Mouse (Mus musculus): Measurements from ENCODE around the gene Aass. TPM values are rescaled to one million over a fixed set of nuclear protein-coding genes. Genes with fewer than 3 reads are reported as not detected.

Gene Aass
- polyA plus RNA-seq, 1 experiment from 2014 or later, result 0.94 TPM

DNA sequence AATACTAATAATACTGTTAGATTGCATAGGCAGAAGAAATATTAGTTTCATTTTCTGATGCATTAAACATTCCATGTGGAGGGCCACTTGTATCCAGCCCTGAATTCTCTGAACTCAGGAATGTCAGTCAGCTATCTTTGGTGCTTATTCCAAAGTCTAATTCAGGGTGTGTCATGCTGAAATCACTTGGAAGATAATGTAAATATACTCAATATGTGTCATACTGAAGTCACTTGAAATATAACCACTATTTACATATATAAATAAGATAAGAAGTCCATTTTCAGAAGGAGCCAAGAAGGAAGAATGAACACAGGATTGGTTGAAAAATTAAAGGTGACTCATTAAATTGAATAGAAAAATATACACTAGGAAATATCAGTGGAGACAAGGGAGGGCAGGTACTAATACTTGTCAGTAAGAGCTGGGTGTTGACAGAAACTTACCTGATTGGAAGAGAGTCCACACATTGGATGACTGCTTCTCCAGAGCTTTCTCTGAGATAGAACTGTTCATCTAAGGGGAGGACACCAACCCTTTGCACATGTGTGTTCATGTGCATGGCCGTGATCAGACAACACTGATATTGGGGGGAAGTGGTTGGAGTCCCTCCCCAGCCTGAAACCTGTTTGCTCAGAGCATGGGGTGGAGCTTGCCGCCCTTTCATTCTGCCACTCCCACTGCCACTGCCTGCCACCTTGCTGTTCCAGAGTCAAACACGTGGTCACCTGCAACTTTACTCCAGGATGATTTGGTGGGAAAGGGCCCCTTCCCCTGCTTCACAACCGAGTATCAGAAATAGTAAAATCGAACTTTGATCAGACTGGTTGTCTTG lies 48.0 kb downstream of the Aass start:
- no peaks in the 10 kb centered on the region for H3K4me1 ChIP-seq (ENCODE audit: control insufficient read depth, insufficient read depth, low read length)
- no peak overlapping the region for H3K27ac ChIP-seq (ENCODE audit: low read depth, low read length)
- DNase-seq (ENCODE audit: low spot score) (no peak), ATAC-seq (no peak)
- no peak overlapping the region for H3K4me2 ChIP-seq (ENCODE audit: low read length)
- no peak overlapping the region for H3K9ac ChIP-seq (ENCODE audit: low read length)
- H3K36me3 ChIP-seq (ENCODE audit: control insufficient read depth, insufficient read depth, low read length), result no peaks in the 10 kb centered on the region
- no peaks in the 10 kb centered on the region for H3K27me3 ChIP-seq (replicated peaks; ENCODE audit: control insufficient read depth, insufficient read depth, low read length)
- no peak overlapping the region for H3K4me3 ChIP-seq (ENCODE audit: low read depth, low read length)
- H3K9me3 ChIP-seq (replicated peaks; ENCODE audit: control insufficient read depth, low read length), result no peaks in the 10 kb centered on the region
- 87% methylated on average over 5 of the region's 5 CpGs for WGBS

DNA sequence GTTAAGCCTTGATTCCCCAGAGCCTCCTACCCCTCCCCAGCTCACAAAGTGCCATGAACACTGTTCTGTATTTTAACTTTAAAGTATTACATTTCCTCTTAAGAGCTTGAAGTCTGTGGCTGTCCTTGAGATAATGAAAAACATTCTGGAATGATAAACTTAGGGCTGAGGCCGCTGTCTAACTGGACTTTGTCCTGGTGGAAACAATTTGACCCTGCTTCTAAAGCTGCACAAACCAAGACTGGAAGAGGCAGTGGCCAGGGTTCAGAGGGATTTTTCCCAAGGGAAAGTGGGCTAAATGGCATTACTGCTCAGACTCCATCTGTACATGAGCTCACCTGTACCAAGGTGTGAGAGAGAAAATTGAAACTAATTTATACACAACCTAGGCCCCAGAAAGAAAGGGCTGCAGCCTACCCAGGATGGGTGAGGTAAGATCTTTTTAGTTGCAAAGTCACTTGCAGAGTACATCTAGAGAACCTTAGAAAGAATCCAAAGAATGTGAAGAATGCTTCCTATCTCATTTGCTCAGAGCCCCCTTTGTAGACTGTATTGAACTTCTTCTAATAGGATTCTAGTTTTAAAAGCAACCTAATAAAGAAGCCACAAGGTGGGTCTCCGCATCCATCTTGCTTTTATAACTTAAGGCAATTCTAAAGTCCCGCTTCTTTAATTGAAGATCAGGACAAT lies 52.6 kb downstream of the Aass start:
- ATAC-seq, result no peak
- WGBS, result 70% methylated on average over 3 of the region's 3 CpGs
- DNase-seq (ENCODE audit: low spot score), result no peak

DNA sequence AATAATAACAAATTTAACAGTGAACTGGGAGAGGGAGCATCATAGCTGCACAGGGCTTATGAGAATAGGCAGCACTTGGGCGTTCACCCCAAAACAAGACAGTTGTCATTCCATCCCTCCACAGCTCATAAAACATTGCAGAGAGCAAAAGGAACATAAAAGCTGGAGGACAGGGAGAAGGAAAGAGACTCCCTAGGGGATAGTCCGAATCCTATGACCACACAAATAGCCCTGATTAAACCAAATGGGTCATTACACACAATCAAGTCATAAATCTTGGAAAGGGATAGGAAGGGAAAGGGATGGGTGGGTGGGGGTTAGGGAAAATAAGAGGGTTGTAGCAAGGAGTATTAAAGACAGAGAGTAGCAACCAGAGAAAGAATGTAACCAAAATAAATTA lies 54.5 kb downstream of the Aass start:
- H3K4me2 ChIP-seq (ENCODE audit: low read length), result no peak overlapping the region
- H3K36me3 ChIP-seq (ENCODE audit: control insufficient read depth, insufficient read depth, low read length), result no peaks in the 10 kb centered on the region
- DNase-seq (ENCODE audit: low spot score), result no peak
- no peaks in the 10 kb centered on the region for H3K4me1 ChIP-seq (ENCODE audit: control insufficient read depth, insufficient read depth, low read length)
- WGBS, result 85% methylated on average over 2 of the region's 2 CpGs
- H3K4me3 ChIP-seq (ENCODE audit: low read depth, low read length), result no peak overlapping the region
- H3K27ac ChIP-seq (ENCODE audit: low read depth, low read length), result no peak overlapping the region
- H3K27me3 ChIP-seq (replicated peaks; ENCODE audit: control insufficient read depth, insufficient read depth, low read length), result no peaks in the 10 kb centered on the region
- no peaks in the 10 kb centered on the region for H3K9me3 ChIP-seq (replicated peaks; ENCODE audit: control insufficient read depth, low read length)
- no peak for ATAC-seq
- no peak overlapping the region for H3K9ac ChIP-seq (ENCODE audit: low read length)

More for the DNA sequence above, 52.6 kb downstream of the Aass start:
- Histone ChIP-seq H3K36me3 (ENCODE audit: control insufficient read depth, insufficient read depth, low read length) (no peaks in the 10 kb centered on the region), H3K4me2 (ENCODE audit: low read length) (no peak overlapping the region), H3K9ac (ENCODE audit: low read length) (no peak overlapping the region), H3K27me3 (replicated peaks; ENCODE audit: control insufficient read depth, insufficient read depth, low read length) (no peaks in the 10 kb centered on the region), H3K4me1 (ENCODE audit: control insufficient read depth, insufficient read depth, low read length) (no peaks in the 10 kb centered on the region), H3K4me3 (ENCODE audit: low read depth, low read length) (no peak overlapping the region), H3K27ac (ENCODE audit: low read depth, low read length) (no peak overlapping the region), H3K9me3 (replicated peaks; ENCODE audit: control insufficient read depth, low read length) (no peaks in the 10 kb centered on the region)

DNA sequence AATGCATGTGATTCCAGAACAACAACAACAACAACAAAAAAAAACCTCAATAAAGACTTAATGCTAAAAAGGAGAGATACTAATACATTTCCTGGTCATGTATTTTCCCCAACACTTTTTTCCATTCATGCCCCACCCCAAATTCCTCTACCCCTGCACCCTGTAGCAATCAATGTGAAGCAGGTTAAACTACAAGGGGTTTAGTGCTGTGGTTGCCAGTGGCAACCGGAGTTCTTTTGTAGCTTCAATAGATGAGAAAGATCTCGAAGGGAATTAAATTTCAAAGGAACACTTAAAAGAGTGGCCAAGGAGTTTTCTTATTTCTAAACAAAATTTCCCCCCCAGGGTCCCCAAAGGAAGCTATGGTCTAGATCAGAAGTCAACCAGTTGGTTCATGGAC lies 56.7 kb downstream of the Aass start:
- H3K4me2 ChIP-seq (ENCODE audit: low read length), result no peak overlapping the region
- ATAC-seq (no peak), DNase-seq (ENCODE audit: low spot score) (peak; percentile 5)
- H3K36me3 ChIP-seq (ENCODE audit: control insufficient read depth, insufficient read depth, low read length), result no peaks in the 10 kb centered on the region
- no peak overlapping the region for H3K9ac ChIP-seq (ENCODE audit: low read length)
- H3K4me1 ChIP-seq (ENCODE audit: control insufficient read depth, insufficient read depth, low read length), result no peaks in the 10 kb centered on the region
- H3K9me3 ChIP-seq (replicated peaks; ENCODE audit: control insufficient read depth, low read length), result no peaks in the 10 kb centered on the region
- H3K27ac ChIP-seq (ENCODE audit: low read depth, low read length), result no peak overlapping the region
- H3K27me3 ChIP-seq (replicated peaks; ENCODE audit: control insufficient read depth, insufficient read depth, low read length), result no peaks in the 10 kb centered on the region
- 36% methylated on average over 2 of the region's 2 CpGs for WGBS
- no peak overlapping the region for H3K4me3 ChIP-seq (ENCODE audit: low read depth, low read length)

DNA sequence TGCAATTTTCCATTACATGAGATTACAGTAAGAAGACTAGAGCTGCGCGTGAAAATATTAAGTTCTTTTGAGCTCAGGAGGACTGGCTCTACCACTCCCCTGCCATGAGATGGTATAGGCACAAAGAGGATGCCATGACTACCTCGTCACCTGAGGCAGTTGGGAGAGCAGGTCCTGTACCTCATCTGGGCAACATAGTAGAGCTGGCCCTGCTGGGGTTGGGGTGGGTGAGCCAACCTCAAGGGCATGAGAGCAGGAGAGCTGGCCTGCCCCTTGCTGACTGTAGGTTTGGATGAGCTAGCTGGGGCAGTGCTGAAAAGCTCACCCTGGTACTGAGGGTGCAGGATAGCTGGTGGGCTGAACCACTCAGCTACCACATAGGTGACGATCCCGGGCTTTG lies 77.1 kb downstream of the Aass start:
- WGBS, result 96% methylated on average over 5 of the region's 5 CpGs
- no peak overlapping the region for H3K4me2 ChIP-seq (ENCODE audit: low read length)
- no peak overlapping the region for H3K9ac ChIP-seq (ENCODE audit: low read length)
- H3K4me1 ChIP-seq (ENCODE audit: control insufficient read depth, insufficient read depth, low read length), result no peaks in the 10 kb centered on the region
- H3K27me3 ChIP-seq (replicated peaks; ENCODE audit: control insufficient read depth, insufficient read depth, low read length), result no peaks in the 10 kb centered on the region
- no peak overlapping the region for H3K4me3 ChIP-seq (ENCODE audit: low read depth, low read length)
- H3K36me3 ChIP-seq (ENCODE audit: control insufficient read depth, insufficient read depth, low read length), result peaks cover 23% of the 10 kb centered on the region
- no peak for DNase-seq (ENCODE audit: low spot score)
- ATAC-seq, result no peak; the same call in 1 of the 2 replicates
- H3K9me3 ChIP-seq (replicated peaks; ENCODE audit: control insufficient read depth, low read length), result 0 out of 2 replicates have a peak, but pooled peaks cover 3% of the 10 kb centered on the region
- H3K27ac ChIP-seq (ENCODE audit: low read depth, low read length), result no peak overlapping the region

DNA sequence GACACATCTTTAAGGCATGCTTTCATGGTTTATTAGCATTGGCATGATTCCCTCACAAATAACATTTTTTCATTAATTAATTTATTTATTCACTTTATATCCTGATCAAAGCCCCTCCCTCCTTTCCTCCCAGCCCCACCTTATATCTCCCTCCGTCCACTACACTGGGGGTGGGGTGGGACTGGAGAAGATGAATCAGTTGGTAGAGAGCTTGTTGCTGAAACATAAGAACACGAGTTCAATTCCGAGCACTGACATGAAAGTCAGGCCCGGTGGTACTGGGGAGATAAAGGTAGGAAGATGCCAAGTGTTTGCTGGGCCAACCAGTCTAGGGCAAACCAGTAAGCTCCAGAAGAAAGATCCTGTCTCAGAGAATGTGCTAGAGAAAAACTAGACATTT lies 84.0 kb downstream of the Aass start:
- 94% methylated on average over 4 of the region's 4 CpGs for WGBS
- ATAC-seq (no peak), DNase-seq (ENCODE audit: low spot score) (no peak)
- Histone ChIP-seq H3K4me2 (ENCODE audit: low read length) (no peak overlapping the region), H3K9me3 (replicated peaks; ENCODE audit: control insufficient read depth, low read length) (0 out of 2 replicates have a peak, but pooled peaks cover 3% of the 10 kb centered on the region), H3K36me3 (ENCODE audit: control insufficient read depth, insufficient read depth, low read length) (peaks cover 47% of the 10 kb centered on the region), H3K4me3 (ENCODE audit: low read depth, low read length) (no peak overlapping the region), H3K9ac (ENCODE audit: low read length) (no peak overlapping the region), H3K4me1 (ENCODE audit: control insufficient read depth, insufficient read depth, low read length) (no peaks in the 10 kb centered on the region), H3K27ac (ENCODE audit: low read depth, low read length) (no peak overlapping the region), H3K27me3 (replicated peaks; ENCODE audit: control insufficient read depth, insufficient read depth, low read length) (no peaks in the 10 kb centered on the region)

DNA sequence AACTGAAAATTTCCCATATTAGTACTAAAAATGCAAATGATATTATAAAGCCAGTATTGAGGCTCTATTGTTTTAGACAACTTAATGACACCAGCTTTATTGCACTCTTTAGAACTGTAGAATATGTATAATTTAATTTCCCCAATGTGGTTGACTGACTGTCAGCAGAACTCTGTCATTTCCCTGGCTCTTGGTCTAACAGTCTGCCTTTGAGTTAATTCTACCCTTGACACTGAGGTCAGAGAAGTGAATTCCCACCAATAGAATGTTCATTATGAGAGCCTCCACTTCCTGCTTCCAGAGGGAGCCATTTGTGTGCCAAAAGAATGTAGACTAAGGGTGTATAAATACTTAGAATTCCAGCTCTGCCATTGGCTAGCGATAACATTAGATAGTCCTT lies 104.5 kb downstream of the Aass start:
- Histone ChIP-seq H3K4me2 (ENCODE audit: low read length) (no peak overlapping the region), H3K36me3 (ENCODE audit: control insufficient read depth, insufficient read depth, low read length) (peaks cover 34% of the 10 kb centered on the region), H3K4me1 (ENCODE audit: control insufficient read depth, insufficient read depth, low read length) (no peaks in the 10 kb centered on the region), H3K27ac (ENCODE audit: low read depth, low read length) (no peak overlapping the region), H3K9me3 (replicated peaks; ENCODE audit: control insufficient read depth, low read length) (no peaks in the 10 kb centered on the region), H3K27me3 (replicated peaks; ENCODE audit: control insufficient read depth, insufficient read depth, low read length) (no peaks in the 10 kb centered on the region), H3K9ac (ENCODE audit: low read length) (no peak overlapping the region), H3K4me3 (ENCODE audit: low read depth, low read length) (no peak overlapping the region)
- 93% methylated on average over 1 of the region's 1 CpGs for WGBS
- no peak for DNase-seq (ENCODE audit: low spot score)
- ATAC-seq, result no peak
